Mouse (Mus musculus): ENCODE results near the gene Rsph6a.

DNA sequence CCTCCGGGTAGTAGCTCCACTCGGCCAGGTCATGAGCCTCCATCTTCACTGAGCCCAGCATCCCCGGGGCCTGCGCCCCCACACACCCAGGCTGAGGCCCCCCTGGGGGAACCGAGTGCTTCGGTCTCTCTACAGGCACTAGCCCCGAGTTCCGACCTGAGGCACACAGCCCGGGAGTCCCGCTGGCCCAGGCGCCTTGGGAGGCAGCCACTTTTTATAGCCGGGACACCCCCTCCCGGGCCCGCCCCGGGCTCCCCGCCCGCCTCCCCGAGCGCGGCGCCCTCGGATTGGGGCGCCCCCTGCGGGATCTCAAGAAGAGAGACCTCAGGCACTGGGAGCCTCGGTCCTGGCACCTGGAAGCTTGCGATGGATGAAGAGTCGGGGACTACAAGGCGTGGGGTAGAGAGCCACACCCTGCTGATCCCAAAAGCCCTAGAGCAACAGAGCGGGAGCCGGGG lies 31.1 kb upstream of the Rsph6a start, which contains the start of gene Foxa3:
- TF ChIP-seq CTCF (IDR thresholded peaks at IDR 0.05; ENCODE audit: low read depth, low read length) (0 out of 2 replicates have a peak, but pooled peaks have one; percentile 14), POLR2A (IDR thresholded peaks at IDR 0.05; ENCODE audit: borderline replicate concordance, low read depth, low read length) (no peak)
